Mouse (Mus musculus) embryonic fibroblast, embryonic 13.5 days (primary cell): Measurements from ENCODE around the gene Gpr146.

Source experiments
- CTCF ChIP-seq: IDR thresholded peaks from 2 replicates; pipeline ENCODE4 v1.5.1; 2011; ENCODE audit warnings: mild to moderate bottlenecking, control low read depth, low read length, moderate library complexity, borderline replicate concordance; ENCODE audit not compliant: insufficient read depth
- POLR2A ChIP-seq: IDR thresholded peaks from 2 replicates; pipeline ENCODE4 v1.6.1; 2011; ENCODE audit warnings: low read depth, mild to moderate bottlenecking, control low read depth, low read length, moderate library complexity

DNA sequence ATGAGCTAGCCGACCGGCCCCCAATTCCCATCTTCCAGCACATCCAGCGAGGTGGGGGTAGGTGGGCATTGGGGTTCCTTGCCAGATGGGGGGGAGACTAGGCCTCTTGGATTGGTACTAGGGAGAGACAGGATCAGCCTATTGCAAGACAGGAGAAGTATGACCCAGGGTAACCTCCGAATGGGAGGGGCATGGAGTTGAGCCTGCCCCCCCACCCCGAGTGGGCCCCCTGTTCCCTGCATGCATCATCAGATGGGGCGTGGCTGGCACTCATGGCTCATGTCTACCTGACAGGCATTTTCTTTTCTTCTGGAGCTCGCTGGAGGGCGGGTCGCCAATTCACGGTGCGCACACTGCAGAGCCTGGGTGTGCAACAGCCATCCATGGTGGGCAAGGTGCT lies 23.6 kb upstream of the Gpr146 start:
- TF ChIP-seq POLR2A (no peak), CTCF (no peak)
